Mouse (Mus musculus) layer of hippocampus, postnatal 14 days (tissue): Measurements from ENCODE around the gene Nanos2. TPM values are rescaled to one million over a fixed set of nuclear protein-coding genes. Genes with fewer than 3 reads are reported as not detected.

ENCODE experiments used
- DNase-seq, 2 experiments: peaks; one replicate each; pipeline ENCODE4 v3.0.0; 2021 to 2022; ENCODE audit warnings: low spot score in 2 of 2, mixed read lengths in 1 of 2
- total RNA-seq, 2 experiments: library from RNA; stranded (reverse); gene quantifications; 2 replicates each; pipeline ENCODE4 v1.2.3; 2021

The Nanos2 gene
- total RNA-seq, 2 experiments from 2014 or later = 0.48 to 1.3 TPM

- DNase-seq = peak; percentile 100
These were observed 3.5 kb downstream of the Nanos2 start, which contains the start of gene Mypop for GRCm38 (mm10) chr7:18990601-18991295. Gene Mypop, plus strand, starts transcription at chr7:18991245.

- DNase-seq = peak in 1 of 2 experiments; percentile 51
These were observed 4.6 kb downstream of the Nanos2 start for GRCm38 (mm10) chr7:18991660-18992293.

- DNase-seq = no peak
These were observed 5.1 kb downstream of the Nanos2 start for GRCm38 (mm10) chr7:18992294-18992675.

- no peak for DNase-seq
These were observed 5.8 kb downstream of the Nanos2 start for GRCm38 (mm10) chr7:18993036-18993435.

- DNase-seq = no peak
These were observed 11.6 kb downstream of the Nanos2 start for GRCm38 (mm10) chr7:18998835-18999234.

GRCm38 (mm10) chr7:19000421-19000820 lies 13.2 kb downstream of the Nanos2 start:
- no peak for DNase-seq

GRCm38 (mm10) chr7:19001066-19001806 lies 14.0 kb downstream of the Nanos2 start:
- no peak for DNase-seq

- DNase-seq = no peak
These were observed 14.5 kb downstream of the Nanos2 start for GRCm38 (mm10) chr7:19001807-19002085.

- DNase-seq = no peak
These were observed 14.9 kb downstream of the Nanos2 start for GRCm38 (mm10) chr7:19002115-19002514.

GRCm38 (mm10) chr7:19002848-19003498 lies 15.8 kb downstream of the Nanos2 start:
- DNase-seq = peak; percentile 73 to 91

GRCm38 (mm10) chr7:19003902-19004630 lies 16.9 kb downstream of the Nanos2 start, which contains the start of gene Irf2bp1:
Gene Irf2bp1, plus strand, starts transcription at chr7:19004044.
- peak; percentile 95 to 96 for DNase-seq

GRCm38 (mm10) chr7:19004631-19005079 lies 17.5 kb downstream of the Nanos2 start:
- no peak for DNase-seq

- no peak for DNase-seq
These were observed 18.4 kb downstream of the Nanos2 start for GRCm38 (mm10) chr7:19005417-19006121.

- DNase-seq = peak; percentile 86 to 91
These were observed 19.3 kb downstream of the Nanos2 start for GRCm38 (mm10) chr7:19006476-19006875.

- no peak for DNase-seq
These were observed 20.1 kb downstream of the Nanos2 start for GRCm38 (mm10) chr7:19007026-19007977.

- DNase-seq = no peak
These were observed 23.4 kb downstream of the Nanos2 start for GRCm38 (mm10) chr7:19010581-19010980.

- DNase-seq = no peak
These were observed 24.9 kb downstream of the Nanos2 start for GRCm38 (mm10) chr7:19012025-19012621.

- DNase-seq = no peak
These were observed 25.7 kb downstream of the Nanos2 start for GRCm38 (mm10) chr7:19012882-19013281.

GRCm38 (mm10) chr7:19014452-19014851 lies 27.3 kb downstream of the Nanos2 start:
- no peak for DNase-seq
